Mouse (Mus musculus) inflammation-experienced regulatory T-cells, adult 6 months (primary cell): ENCODE measurements around the gene Ddx56. TPM values are rescaled to one million over a fixed set of nuclear protein-coding genes. Genes with fewer than 3 reads are reported as not detected.

Experiments used
- ATAC-seq: one replicate; pipeline ENCODE4 v1.8.0; 2017
- polyA plus RNA-seq, 3 experiments: library from polyadenylated mRNA; unstranded; fragments of 100-300 nt; shearing (Covaris generic); gene quantifications; one replicate each; pipeline ENCODE4 v1.2.1; 2017

Gene Ddx56
- polyA plus RNA-seq, result 100 to 1,000 TPM in 1 of 3 experiments, 10 to 100 TPM in 2; 58.0 to 107 (median 96.8) TPM

DNA sequence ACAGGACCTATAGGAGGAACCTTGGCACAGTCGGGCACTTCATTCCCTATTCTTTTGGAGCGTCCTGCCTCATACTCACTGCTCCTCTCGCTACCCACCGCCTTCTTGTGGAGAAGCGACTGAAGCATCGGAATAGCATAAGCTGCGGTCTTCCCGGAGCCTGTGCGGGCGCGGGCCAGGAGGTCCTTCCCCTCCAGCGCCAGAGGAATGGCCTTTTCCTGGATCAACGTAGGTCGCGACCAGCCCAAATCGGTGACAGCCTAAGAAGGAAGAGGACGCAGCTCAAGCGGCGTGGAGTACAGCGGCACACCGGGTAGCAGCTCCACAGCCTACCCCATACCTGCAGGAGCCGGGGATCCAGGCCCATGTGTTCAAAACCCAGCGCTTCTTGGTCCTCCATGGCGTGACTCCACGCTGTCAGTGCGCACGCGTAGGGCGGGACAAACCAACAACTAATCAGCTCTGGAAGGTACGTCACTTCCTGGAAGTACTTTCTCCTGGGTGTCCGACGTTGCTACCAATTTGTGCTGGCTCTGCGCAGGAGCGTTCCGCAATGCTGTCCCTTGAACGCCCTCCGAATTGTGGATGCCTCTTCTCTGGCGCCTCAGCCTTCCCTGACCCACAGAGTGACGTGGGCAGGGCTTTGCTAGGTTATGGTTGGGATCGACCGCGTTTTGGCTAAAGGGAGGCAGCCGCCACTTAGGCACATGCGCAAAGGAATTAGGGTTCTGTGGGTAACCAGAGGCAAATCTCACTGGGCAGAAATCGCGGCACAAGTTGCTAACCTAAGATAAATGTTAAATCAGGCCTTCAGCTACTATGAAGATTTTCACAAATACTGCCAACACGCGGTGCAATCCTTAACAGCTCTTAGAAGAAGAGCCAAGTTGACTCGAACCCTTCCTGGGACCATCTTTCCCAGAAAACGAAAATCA lies at the start of gene Ddx56:
Gene Ddx56, minus strand, starts transcription at position 453 of the 935 bp plus-strand sequence.
- ATAC-seq, result peak; percentile 99

DNA sequence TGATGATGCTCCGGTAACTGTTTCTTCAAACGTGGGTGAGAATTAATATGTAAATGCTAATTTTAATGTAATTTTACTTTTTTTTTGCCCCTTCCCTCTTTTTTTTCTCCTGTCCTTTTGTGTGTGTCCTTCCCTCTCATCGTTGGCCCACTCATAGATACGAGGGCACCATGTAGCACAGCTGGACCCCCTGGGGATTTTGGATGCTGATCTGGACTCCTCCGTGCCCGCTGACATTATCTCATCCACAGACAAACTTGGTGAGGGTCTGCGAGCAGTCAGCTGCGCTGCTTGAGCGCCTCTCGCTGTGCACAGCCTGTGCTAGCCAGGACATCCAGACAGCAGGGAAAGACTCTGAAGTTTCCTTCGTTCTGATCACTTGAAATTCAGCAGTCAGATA lies 49.2 kb upstream of the Ddx56 start:
- ATAC-seq, result no peak

DNA sequence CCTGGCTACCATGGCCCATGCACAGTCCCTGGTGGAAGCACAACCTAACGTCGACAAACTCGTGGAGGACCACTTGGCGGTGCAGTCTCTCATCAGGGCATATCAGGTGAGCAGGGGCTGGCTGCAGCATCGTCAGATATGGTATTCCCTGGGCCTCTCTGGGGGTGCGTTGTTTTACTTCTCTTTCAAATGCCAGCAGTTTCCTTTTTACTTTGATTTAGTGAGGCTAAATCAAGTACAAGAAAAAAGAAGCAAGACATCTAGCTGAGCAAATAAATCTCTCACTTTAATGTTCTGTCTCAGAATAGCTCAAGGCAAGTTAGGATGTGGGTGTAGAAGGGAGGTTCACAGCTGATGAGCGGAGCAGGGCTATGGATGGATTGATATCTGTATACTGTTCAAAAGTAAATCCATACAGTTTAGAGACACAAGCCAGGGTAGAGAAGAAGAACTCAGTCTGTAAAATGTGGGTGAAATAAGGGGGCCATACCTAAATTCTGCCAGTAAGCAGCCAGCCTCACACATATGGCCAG lies 46.4 kb upstream of the Ddx56 start:
- no peak for ATAC-seq

DNA sequence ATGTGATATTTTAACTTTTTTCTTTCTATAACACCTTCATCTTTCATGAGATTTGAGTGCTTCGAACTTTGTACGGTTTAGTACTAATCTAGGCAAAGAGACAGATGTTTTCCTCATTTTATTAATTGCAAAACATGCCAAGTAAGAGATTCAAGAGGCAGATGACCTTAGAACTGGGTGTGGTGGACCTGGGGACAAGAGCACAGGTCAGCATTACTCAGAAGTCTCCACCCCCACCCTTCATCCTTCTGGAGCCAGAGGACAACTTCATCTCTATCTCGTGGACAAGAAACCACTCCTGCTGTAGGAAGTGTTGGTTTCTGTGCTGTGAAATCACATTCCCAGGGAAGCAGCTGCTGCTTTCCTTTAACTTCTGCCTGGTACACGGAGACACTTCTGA lies 40.6 kb upstream of the Ddx56 start:
- no peak for ATAC-seq

DNA sequence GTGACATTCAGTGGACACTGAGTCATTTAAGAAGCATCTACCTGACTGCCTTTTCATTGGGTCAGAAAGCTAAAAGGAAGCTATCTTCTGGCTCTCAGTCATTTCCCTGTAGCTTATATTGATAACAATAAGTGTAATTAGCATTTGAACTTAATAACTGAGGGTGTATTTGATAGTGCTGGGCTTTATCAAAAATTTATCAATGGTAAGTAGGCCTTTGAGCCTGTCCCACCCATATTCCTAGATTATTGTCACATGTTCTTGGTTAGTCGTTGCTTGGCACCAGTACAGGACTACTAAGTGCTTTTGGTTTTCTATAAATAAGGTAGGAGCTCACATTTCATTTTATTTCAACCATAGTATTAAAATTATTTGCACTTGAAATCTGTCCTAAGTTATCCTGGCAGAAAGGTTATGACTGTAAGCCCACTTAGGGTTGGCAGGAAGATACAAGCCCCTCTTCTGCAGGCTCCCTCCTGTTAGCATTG lies 38.4 kb upstream of the Ddx56 start:
- ATAC-seq, result no peak

DNA sequence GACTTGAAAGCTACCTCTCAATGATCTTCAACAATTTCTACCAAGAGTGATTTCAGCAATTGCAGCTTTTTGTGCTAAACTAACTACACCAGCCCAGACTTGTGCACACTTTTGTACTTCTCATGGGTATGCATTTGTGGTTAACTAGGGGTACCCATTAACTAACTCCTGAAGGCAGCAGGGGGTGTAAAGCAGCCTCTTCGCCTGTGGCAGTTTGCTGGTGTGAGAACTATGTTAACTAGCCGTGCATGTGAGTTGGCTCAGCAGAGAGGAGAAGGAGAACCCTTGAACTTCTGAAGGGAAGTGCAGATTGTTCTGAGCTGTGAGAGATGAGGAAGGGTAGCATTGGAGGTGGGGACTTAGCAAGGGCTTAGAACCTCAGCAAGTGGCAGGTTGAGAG lies 35.2 kb upstream of the Ddx56 start:
- no peak for ATAC-seq

DNA sequence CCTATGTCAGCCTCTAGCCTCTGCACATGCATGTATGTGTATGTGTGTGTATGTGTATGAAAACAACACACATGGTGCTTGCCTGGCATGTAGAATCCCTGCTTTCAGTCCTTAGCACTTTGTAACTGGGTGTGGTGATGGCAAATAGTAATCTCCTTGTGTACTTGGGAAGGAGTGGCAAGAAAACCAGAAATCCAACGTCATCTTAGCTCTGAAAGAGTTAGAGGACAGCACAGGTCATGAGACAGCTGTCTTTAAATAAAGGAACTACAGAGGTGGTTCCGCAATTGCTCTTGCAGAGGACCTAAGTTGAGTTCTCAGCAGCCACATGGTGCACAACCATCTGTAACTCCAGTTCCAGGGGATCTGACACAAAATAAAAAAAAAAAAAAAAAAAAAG lies 31.9 kb upstream of the Ddx56 start:
- no peak for ATAC-seq

DNA sequence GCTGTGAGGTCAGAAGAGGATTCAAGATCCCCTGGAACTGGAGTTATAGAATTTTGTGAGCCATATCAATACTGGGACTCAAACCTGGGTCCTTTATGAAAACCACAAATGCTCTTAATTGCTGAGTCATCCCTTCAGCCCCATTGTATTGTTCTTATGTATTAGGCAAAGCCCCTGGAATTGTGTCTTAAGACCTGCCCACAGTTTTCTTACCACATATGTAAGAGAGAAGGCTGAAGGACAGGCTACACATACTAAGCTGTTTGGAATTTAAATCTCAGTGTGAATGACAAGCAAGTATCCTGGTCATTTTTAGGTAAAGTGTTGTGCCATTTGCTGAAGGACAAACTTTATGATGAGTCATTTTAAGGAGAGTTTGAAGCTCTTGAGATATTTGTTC lies 28.5 kb upstream of the Ddx56 start:
- no peak for ATAC-seq

DNA sequence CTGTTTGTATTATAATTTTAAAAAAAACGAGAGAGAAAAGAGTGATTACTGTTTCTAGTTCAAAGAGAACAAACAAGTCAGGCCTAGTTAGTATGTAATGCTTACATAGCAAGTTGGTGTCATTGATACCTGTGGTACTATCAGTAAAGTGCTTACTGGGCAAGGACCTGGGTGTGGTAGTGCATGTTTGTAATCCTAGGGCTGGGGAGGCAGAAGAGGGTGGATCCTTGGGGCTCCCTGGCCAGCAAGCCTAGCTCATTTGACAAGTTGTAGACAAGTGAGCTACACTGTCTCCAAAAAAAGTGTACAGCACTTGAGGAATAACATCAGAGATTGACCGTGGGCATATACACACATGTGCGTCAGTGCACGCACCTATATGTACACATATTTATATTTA lies 27.1 kb upstream of the Ddx56 start:
- no peak for ATAC-seq

DNA sequence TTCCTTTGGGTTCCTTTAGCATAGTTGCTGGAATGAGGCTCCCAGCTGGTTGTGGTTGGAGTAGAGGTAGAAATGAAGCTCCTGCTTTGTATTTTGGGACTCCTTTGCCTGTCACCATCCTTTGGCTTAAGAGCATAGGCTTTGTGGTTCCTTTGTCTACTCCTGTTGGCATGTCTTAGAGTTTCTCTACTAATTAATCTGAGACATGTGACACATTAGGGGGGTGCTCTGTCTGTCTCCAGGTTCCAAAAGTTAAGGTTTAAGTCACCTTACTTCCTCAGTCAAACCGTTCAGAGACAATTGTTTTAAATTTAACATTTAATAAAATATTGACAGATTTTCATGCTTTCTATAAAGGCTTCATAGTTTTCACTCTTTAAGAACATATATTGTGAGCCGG lies 26.0 kb upstream of the Ddx56 start:
- no peak for ATAC-seq

DNA sequence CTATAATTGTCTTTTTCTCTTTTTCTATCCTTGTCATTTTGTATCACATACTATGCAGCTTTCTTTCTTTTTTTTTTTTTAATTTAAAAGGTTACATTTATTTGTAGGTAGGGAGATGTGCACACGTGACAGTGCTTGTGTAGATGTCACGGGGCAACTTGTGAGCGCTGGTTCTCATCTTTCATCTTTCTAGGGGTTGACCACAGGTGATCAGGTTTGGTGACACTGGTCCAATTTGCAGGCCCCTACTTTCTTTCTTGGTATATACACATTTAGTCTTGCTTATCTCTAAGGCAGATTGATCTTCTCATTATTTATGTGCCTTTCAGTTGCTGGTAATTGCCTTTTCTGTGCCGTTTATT lies 25.4 kb upstream of the Ddx56 start:
- no peak for ATAC-seq

DNA sequence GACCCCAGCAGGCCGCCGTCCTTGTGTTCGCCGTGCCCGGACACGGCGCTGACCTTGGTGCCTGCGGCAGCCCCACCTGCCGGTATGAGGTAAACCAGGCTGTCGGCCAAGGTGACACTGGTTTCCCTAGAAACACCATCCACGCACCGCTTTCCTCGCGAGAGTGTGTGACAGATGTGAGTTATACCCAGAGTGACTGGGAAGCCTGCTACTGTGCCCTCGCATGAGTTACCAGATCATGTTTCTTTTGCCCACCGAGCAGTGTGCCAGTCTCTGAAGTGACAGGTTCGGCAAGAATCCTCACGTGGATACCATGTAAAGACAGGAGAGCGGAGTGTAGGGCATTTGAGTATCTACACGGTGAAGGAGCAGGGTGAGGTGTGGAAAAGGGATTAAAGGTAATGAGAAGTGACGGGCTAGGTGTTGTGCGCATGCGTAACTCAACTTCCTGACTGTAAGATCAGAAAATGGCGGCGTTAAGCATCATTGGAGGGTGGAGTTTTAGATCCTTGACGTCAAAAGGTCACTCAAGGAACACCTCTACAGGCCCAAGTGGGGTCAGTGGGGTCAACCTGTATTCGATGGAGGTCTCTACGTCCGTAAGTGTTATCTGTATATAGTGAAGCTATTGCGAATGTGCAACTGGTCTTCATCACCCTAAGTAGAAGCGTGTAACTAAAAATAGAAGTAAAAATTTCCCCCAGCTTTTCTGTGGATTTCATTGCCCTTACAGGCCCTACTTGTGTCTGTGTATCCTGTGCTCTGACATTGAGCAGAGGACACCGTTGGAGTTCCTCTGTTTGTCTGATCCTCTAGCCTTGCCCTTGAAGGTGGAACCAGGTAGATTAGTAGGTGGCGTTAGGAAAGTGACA lies 24.8 kb upstream of the Ddx56 start:
- peak; percentile 66 for ATAC-seq

DNA sequence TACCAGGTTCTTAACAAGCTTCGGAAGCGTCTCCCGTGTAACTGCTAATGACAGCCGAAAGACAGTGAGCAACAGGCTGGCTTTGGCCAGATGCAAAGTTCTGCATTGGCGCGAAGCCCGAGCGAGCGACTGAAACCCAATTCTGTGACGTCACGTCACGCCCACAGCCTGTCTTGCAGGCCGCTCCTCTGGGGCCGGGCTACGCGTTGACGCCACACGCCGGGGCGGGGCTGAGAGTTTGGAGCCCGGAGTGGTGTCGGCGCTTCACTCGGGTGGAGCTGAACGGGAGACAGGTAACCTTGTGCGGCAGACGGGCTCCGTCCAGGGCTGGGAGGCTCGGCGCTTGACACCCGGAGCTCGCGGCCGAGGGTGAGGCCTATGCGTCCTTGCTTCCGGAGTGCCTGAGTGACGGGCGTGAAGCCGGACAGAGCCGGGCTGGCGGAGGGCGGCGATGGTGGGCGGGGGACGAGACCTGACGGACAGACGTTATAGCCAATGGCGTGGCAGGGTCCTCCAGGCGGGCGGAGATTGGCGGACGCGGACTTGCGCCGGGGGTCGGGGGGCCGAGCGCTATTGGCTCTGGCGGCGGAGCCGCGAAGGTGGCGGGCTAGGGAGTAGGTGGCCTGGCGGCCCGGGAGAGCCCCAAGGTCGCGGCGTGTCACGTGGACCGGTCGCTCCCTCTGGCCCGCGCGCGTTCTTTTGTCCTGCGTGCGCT lies 24.0 kb upstream of the Ddx56 start, which contains the start of gene Ogdh:
Gene Ogdh, plus strand, starts transcription at position 233 of the 715 bp plus-strand sequence.
- ATAC-seq, result peak; percentile 80

DNA sequence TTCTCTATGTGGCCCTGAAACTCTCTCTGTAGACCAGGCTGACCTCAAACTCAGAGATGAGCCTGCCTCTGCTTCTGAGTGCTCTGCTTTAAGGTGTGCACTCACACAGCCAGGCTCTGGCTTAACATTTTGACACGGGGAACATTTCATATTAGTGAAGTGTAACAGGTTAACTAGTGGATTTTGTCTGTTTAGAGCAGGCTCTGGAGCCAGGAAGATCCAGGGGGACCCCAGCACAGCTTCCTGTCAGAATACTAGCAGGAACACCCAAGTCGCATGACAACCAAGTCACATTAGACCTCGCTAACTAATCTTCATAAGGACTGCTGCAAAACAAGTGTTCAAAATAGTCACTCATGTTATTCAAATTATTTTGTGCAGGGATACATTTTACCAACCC lies 23.3 kb upstream of the Ddx56 start:
- no peak for ATAC-seq

DNA sequence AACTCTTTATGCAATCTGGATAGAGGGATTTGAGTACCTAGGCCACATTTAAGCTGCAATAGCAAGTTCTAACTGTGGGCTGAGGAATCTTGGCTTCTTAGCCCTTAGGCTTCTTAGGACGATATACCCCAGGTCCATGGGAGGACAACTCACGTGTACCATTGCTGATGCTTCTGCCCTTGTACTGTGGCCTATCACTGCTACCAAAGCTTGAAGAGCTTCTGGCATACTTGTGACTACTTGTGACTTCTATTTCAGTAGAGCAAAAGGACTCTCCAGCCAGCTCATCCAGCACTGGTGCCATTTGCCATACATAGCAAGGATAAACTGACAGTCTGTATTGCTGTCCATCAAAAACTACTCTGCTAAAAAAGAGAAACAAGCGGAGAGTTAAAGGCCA lies 22.6 kb upstream of the Ddx56 start:
- no peak for ATAC-seq

DNA sequence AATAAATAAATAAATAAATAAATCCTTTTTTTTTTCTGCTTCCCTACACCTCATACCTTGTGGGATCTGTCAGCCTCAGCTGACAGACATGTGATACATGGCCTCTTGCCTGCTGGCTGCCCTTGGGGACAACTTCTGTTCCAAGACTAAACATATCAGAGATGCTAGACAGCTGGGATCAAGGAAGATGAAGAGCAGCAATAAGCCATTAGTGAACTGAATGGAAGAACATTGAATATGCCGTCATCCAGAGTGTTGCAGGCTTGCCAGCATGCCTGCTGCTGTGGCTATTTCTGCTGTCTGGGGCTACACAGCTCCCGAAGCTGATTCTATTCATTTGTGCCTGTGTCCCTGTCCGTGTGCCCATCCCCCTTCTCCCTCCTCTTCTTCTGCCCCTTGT lies 15.4 kb upstream of the Ddx56 start:
- no peak for ATAC-seq

DNA sequence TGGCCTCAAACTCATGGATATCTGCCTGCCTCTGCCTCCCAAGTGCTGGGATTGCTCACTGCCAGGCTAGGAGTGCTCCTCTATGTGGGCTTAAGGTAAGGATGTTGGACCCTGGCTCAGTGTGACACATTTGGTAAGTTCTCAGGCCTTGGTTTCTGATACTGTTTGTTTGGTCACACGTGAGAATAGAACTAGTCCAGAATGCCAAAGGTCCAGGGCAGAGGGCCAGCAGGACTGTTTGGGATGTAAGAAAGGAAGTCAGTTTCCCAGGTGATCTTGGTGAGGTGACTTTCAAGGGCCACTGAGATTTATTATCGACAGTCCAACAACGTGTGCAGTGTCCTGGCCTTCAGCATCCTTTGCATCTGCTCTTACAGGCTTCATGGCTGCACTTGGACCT lies 8.9 kb upstream of the Ddx56 start:
- no peak for ATAC-seq

DNA sequence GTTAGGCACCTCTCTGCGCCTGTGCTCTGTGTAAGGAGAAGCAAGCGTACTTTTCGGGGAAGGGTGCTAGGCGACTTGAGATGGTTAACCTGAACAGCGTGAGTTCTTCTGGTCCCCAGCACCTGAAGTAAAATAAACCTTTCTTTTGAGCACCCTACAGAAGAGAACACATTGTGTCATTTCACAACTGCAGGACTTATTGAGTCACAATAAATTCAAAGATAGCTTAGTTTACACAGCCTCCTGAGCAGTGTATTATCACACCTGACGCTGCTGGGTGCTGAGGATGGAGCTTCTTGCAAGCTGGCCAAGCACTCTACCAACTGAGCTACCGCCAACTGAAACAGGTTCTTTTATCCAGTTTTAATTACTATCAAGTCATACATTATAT lies 7.5 kb upstream of the Ddx56 start:
- ATAC-seq, result peak; percentile 55

DNA sequence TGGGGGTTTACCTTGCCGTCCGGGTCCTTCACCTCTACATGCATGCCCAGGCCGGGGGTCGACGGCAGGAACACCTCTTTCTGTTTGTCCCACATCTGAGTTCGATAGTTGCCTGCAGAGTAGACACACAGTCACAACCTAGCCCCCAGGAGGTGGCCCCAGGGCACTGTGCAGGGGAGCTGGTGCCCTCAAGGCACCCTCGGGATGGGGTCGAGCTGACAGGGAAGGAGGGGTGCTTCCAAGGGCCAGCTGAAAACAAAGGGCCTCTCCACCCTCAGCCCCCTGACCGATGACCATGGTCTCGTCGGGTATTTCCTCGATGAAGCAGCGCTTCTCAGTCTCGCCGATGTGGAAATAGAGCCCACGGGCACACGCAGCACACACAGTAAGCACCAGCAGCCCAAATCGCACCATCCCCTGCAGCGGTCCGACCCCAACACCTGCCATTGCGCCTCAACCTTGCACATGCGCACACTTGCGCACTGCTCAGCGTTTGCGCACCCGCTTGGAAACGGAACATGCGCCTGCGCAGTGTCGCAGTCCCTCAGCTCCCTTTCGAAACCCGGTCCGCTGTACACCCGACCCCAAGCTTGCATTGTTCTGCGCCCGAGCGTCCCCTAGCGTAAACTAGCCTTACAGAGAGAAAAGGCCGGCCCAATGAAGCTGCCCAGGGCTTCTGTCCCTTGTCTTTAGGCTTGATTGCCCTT lies 7.0 kb upstream of the Ddx56 start, which contains the start of gene Tmed4:
Gene Tmed4, minus strand, starts transcription at position 484 of the 707 bp plus-strand sequence.
- ATAC-seq, result peak; percentile 92

DNA sequence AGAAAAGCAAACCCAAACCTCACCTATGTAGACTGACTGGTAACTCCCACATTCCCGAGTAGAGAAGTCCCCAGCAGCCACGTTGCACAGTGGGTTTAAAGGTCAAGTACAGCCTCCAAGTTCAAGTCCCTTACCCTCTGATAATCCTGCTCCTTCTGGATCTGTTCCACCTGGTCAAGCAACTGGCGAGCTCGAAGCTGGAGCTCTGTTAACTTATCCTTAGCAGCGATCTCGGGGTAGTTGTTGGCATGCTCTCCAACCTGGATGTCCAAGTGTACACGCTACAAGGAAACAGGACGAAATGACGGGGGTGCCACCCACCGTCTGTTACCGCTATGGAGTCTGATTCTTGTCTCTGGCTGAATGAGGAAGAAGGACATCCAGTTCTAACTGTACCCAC lies 6.0 kb upstream of the Ddx56 start:
- no peak for ATAC-seq

DNA sequence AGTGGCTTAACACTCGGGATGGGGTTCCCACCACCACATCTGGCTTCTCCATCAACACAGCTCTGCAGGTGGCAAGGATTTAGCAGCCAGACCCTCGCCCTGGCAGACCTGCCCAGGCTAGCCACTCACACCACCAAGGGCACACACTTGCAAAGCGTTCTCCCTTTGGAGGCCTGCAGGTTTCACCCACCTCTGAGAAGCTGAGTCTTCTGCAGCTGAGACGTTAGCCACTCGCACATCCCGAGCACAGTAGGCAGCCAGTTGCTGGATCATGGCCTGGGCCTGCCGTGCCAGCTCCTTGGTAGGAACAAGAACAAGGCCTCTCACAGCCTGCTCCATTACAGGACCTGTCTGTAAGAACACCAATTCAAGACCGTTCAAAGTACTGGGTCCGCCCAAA lies 951 bp downstream of the Ddx56 start:
- no peak for ATAC-seq
